Mouse (Mus musculus) thymus, adult 2 months (tissue): ENCODE results near the gene Gga1. TPM values are rescaled to one million over a fixed set of nuclear protein-coding genes. Genes with fewer than 3 reads are reported as not detected.
A peak's percentile ranks its signal among the peaks of the same experiment; 100 is the strongest.

Experiments
- DNase-seq: peaks from one replicate; pipeline ENCODE4 v3.0.0; 2021
- H3K27ac ChIP-seq: fragments of 200-500 bp; 2 replicates; pipeline ENCODE4 v1.5.1; 2012; ENCODE audit warnings: low read length, control low read depth; ENCODE audit not compliant: control insufficient read depth, insufficient read depth
- H3K27me3 ChIP-seq: fragments of 200-500 bp; 2 replicates; pipeline ENCODE4 v1.6.1; 2012; ENCODE audit warnings: mild to moderate bottlenecking, low read length, moderate library complexity, mixed read lengths; ENCODE audit not compliant: control insufficient read depth, insufficient read depth
- H3K36me3 ChIP-seq: fragments of 200-500 bp; 2 replicates; pipeline ENCODE4 v1.6.1; 2012; ENCODE audit warnings: mild to moderate bottlenecking, low read length, moderate library complexity; ENCODE audit not compliant: control insufficient read depth, insufficient read depth
- H3K4me1 ChIP-seq: fragments of 200-500 bp; replicated peaks from 2 replicates; pipeline ENCODE4 v1.6.1; 2012; ENCODE audit warnings: low read length; ENCODE audit not compliant: control insufficient read depth, insufficient read depth
- H3K4me3 ChIP-seq: fragments of 200-500 bp; 2 replicates; pipeline ENCODE4 v1.5.1; 2012; ENCODE audit warnings: mild to moderate bottlenecking, low read length, control low read depth, moderate library complexity; ENCODE audit not compliant: control insufficient read depth, insufficient read depth
- CTCF ChIP-seq: fragments of 200-500 bp; IDR thresholded peaks from 2 replicates; pipeline ENCODE4 v1.5.1; 2012; ENCODE audit warnings: mild to moderate bottlenecking, control low read depth, low read length, moderate library complexity, borderline replicate concordance; ENCODE audit not compliant: control insufficient read depth, poor library complexity, insufficient read depth; ENCODE audit errors: extremely low read depth
- POLR2A ChIP-seq: fragments of 200-500 bp; IDR thresholded peaks from 2 replicates; pipeline ENCODE4 v1.6.1; 2012; ENCODE audit warnings: mild to moderate bottlenecking, low read length, control low read depth, moderate library complexity; ENCODE audit not compliant: control insufficient read depth, poor library complexity, insufficient read depth; ENCODE audit errors: extremely low read depth
- WGBS: fragments of 180-500 bp; shearing (Covaris S2); methylation state at CpG from one replicate; pipeline ENCODE4 v1.1.7; 2018; 5-methylcytosine and 5-hydroxymethylcytosine counted together
- polyA plus RNA-seq: library from polyadenylated mRNA; depleted of rRNA; stranded (reverse); fragments of >200 nt; gene quantifications from 2 replicates; pipeline ENCODE4 v1.2.3, GENCODE M21; 2012

Gga1 gene
- polyA plus RNA-seq, 1 experiment = 137 TPM

GRCm38 (mm10) chr15:78918126-78918525 is 41.1 kb downstream of the Gga1 start:
- no peak for DNase-seq
- 96% methylated on average over 23 of the region's 23 CpGs for WGBS
- Histone ChIP-seq H3K27ac (no peak overlapping the region), H3K36me3 (no peaks in the 10 kb centered on the region), H3K27me3 (no peaks in the 10 kb centered on the region), H3K4me3 (no peak overlapping the region), H3K4me1 (peaks cover 42% of the 10 kb centered on the region)
- no peak for TF ChIP-seq POLR2A
- TF ChIP-seq CTCF = no peak

- H3K27ac ChIP-seq = no peak overlapping the region
- H3K36me3 ChIP-seq = no peaks in the 10 kb centered on the region
- TF ChIP-seq POLR2A (no peak), CTCF (no peak)
- no peak for DNase-seq
- 91% methylated on average over 12 of the region's 12 CpGs for WGBS
- no peak overlapping the region for H3K4me3 ChIP-seq
- no peaks in the 10 kb centered on the region for H3K27me3 ChIP-seq
- peaks cover 45% of the 10 kb centered on the region for H3K4me1 ChIP-seq
These were observed 42.9 kb downstream of the Gga1 start for GRCm38 (mm10) chr15:78919914-78920313.

- H3K4me1 ChIP-seq = peaks cover 55% of the 10 kb centered on the region
- no peak overlapping the region for H3K4me3 ChIP-seq
- no peaks in the 10 kb centered on the region for H3K36me3 ChIP-seq
- WGBS = 39% methylated on average over 7 of the region's 7 CpGs
- H3K27ac ChIP-seq = peak overlapping the region; percentile 71; the same call in 1 of the 2 replicates
- TF ChIP-seq CTCF = no peak
- no peak for TF ChIP-seq POLR2A
- no peaks in the 10 kb centered on the region for H3K27me3 ChIP-seq
- DNase-seq = no peak
These were observed 45.7 kb downstream of the Gga1 start for GRCm38 (mm10) chr15:78922700-78923099.

- H3K36me3 ChIP-seq = no peaks in the 10 kb centered on the region
- H3K4me1 ChIP-seq = peaks cover 59% of the 10 kb centered on the region
- TF ChIP-seq CTCF (no peak), POLR2A (peak; percentile 32; the same call in 1 of the 2 replicates)
- no peaks in the 10 kb centered on the region for H3K27me3 ChIP-seq
- H3K27ac ChIP-seq = peak overlapping the region; percentile 71
- H3K4me3 ChIP-seq = no peak overlapping the region
- 4% methylated on average over 6 of the region's 6 CpGs for WGBS
- peak; percentile 76 for DNase-seq
These were observed 46.6 kb downstream of the Gga1 start for GRCm38 (mm10) chr15:78923585-78923984.

GRCm38 (mm10) chr15:78925129-78925528 is 48.1 kb downstream of the Gga1 start:
- 82% methylated on average over 8 of the region's 8 CpGs for WGBS
- Histone ChIP-seq H3K36me3 (no peaks in the 10 kb centered on the region), H3K27me3 (no peaks in the 10 kb centered on the region), H3K4me3 (no peak overlapping the region), H3K4me1 (peaks cover 56% of the 10 kb centered on the region), H3K27ac (no peak overlapping the region; the same call in 1 of the 2 replicates)
- no peak for DNase-seq
- TF ChIP-seq CTCF (no peak), POLR2A (no peak)

- Histone ChIP-seq H3K27ac (peak within 1 kb of the TSS; percentile 92), H3K4me3 (peak within 1 kb of the TSS; percentile 76), H3K27me3 (no peaks in the 10 kb centered on the region), H3K4me1 (peaks cover 59% of the 10 kb centered on the region), H3K36me3 (no peaks in the 10 kb centered on the region)
- 0 out of 2 replicates have a peak, but pooled peaks have one; percentile 39 for TF ChIP-seq POLR2A
- no peak for TF ChIP-seq CTCF
- 11% methylated on average over 20 of the region's 20 CpGs for WGBS
- peak; percentile 76 for DNase-seq
These were observed 49.3 kb downstream of the Gga1 start, which contains the start of gene Lgals1 for GRCm38 (mm10) chr15:78926021-78926919. Lgals1 (plus strand) TSS chr15:78926725.
